Mouse (Mus musculus) fibroblast of lung, adult 2 months (primary cell): Measurements from ENCODE around the gene Babam2.
"Not testable (repeated sequence)": the region's sequence is repeated elsewhere in the genome, so short reads cannot be mapped to it uniquely, and the experiment has no call there.

ENCODE experiments used
- DNase-seq: peaks from one replicate; pipeline ENCODE4 v3.0.0-alpha.2; 2011; ENCODE audit warnings: low read depth

Gene Babam2

GRCm38 (mm10) chr5:31936523-31936922 lies 239.0 kb downstream of the Babam2 start:
- no peak for DNase-seq

GRCm38 (mm10) chr5:31940876-31941275 lies 243.4 kb downstream of the Babam2 start:
- DNase-seq = no peak

DNA sequence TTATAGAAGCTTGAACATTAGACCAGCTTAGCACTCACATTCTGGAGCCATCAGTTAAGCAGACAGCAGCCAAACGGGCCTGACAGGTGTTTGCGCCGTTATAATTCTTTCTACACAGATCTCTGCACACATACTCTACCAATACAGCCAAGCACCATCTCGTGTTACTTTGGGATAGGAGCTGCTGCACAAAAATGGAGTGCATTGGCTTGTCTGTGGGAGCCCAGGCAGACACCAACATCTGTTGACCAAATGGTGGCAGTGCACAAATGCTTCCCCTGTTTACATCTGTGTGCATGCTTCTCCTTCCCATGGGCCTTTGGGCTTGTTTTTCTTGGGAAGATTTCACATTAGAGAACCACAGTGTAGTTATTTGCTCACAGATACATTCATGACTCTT lies 249.7 kb downstream of the Babam2 start:
- DNase-seq = peak; percentile 34

DNA sequence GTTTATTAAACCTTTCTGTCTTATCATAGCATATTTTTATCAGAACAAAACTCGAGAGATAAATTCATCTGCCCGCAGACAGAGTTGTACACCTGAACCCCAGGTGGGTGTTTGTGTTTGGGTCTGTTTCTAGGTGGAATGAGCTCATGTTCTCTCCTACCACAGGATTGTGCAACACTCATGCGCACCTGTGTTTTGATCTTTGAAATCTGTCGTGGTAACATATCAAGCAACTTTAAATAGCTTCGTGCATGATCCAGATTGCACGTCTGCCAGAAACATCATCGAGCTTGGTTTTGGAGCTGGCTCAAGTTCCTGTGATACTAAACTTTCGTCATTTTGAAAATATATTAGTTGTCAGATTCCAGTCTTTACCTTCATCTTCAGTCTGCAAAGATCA lies 251.9 kb downstream of the Babam2 start:
- DNase-seq = no peak

DNA sequence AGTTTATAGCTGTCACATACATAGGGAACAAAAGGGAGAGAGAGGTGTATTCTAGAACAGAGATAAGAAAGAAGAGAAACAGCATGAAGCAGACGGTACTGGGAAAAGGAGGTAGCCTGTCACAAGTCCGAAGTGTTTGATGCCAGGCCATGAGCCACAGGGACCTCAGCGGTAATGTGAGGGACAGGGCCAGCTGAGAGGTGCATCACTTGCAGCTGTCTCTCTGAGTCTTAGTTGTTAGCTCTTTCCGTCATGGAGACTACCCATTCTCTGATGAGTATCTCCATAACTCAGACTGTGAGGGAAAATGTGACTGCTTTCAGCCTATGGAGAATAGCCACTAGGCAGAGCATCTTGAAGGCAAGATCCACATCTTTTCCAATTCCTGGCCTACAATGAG lies 253.0 kb downstream of the Babam2 start:
- DNase-seq = no peak

GRCm38 (mm10) chr5:31955184-31955583 lies 257.7 kb downstream of the Babam2 start:
- no peak for DNase-seq

DNA sequence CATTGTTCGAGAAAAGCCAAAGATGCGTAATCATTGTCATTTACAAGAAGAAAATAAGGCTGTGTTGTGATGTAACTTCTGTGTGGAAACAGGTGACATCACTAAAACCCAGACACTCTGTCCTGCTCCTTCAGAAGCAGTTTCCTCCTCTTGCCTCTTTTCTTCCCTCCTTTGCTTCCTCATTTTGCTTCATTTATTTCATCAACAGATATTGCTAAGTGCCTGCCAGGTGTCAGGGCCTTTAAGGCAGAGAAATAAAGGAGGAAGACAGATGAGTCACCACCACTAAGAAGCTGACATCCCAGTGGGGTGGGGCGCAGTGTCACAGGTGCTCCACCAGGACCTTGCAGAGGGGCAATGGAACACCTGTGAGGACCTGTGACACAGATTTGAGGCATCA lies 258.9 kb downstream of the Babam2 start:
- no peak for DNase-seq

GRCm38 (mm10) chr5:31959886-31960285 lies 262.4 kb downstream of the Babam2 start:
- DNase-seq = no peak

DNA sequence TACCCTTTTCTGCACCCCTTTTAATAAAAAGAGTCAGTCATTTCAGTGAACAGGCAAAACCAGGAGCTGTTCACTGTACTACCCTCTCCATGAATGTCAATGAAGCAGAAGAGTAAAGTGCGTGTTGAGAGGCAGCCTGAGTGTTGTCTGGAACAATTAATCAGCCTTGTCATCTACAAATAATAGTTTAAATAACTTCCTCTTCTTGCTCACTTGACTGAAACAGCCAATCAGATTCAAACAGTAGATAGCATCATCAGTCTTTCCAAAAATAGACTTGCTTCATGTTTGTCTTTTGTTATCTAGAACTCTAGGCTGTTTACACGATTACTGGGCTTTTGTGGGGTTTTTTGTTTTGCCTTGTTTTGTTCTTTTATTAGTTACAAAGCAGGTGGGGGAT lies 263.9 kb downstream of the Babam2 start:
- DNase-seq = no peak

DNA sequence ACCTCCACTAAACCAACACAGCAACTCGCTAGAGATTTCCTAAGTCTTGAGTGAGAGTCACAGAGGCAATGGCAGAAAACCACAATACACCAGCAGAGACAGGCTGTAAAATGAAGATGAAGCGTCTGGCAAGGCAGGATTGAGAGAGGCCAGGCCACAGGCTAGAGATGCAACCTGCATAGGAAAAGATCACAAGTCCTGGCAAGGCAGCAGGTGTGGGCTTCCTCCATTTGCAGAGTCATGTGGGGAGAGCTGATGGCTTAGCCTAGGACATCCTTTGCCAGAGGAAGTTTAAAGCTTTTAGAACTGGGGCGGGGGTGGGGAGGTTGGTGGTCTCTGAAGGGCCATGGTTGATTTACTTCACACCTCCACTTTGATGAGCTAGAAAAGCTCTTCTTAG lies 264.9 kb downstream of the Babam2 start:
- DNase-seq = no peak

GRCm38 (mm10) chr5:31963352-31963751 lies 265.9 kb downstream of the Babam2 start:
- DNase-seq = no peak

DNA sequence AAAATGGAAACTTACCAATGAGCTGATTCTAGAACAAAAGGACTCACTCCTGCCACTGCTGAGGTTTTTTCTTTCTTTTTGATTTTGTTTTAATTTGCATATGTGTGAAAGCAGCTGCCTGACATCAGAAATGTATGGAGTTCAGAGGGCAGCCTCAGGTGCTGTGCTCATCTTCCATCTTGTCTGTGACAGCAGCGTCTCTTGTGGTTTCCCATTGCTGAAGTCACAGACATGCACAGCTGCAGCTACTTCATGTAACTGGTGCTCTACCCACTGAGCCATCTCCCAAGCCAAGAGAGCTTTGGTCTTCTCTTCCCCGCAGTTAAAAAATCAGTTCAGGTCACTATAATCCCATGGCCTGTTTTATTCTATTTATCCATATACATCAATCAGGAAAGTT lies 266.4 kb downstream of the Babam2 start:
- DNase-seq = no peak

- no peak for DNase-seq
Measured at GRCm38 (mm10) chr5:31966741-31967140, 269.3 kb downstream of the Babam2 start.

DNA sequence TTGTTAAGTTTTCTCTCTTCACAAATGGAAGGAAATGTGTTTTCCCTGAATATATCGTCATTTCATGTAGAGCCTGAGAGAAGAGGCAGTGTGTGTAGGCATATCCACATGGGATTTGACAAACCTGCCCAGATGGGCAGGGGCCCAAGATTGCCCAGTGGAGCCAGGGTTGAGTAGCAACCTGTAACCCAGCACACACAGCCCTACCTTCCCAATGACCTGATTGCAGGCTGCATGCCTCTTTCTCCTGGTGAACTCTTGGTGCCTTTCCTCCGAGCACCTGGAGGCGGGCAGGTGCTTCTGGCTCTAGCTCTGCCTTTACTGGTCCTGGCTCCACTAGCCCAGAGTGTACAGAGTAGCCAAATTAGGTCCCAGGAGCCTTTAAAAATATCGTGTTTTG lies 270.0 kb downstream of the Babam2 start:
- DNase-seq = no peak

- DNase-seq = no peak
Measured at GRCm38 (mm10) chr5:31968046-31968506, 270.6 kb downstream of the Babam2 start.

DNA sequence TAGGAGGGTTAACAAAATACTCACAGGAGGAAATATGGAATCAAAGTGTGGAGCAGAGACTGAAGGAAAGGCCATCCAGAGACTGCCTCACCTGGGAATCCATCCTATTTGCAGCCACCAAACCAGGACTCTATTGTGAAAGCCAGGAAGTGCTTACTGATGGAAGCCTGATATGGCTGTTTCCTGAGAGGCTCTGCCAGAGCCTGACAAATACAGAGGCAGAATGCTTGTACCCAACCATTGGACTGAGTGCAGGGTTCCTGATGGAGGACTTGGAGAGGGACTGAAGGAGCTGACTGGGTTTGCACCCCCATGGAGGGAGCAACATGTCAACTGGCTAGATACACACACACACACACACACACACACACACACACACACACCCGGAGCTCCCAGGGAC lies 274.9 kb downstream of the Babam2 start:
- not testable (repeated sequence) for DNase-seq

DNA sequence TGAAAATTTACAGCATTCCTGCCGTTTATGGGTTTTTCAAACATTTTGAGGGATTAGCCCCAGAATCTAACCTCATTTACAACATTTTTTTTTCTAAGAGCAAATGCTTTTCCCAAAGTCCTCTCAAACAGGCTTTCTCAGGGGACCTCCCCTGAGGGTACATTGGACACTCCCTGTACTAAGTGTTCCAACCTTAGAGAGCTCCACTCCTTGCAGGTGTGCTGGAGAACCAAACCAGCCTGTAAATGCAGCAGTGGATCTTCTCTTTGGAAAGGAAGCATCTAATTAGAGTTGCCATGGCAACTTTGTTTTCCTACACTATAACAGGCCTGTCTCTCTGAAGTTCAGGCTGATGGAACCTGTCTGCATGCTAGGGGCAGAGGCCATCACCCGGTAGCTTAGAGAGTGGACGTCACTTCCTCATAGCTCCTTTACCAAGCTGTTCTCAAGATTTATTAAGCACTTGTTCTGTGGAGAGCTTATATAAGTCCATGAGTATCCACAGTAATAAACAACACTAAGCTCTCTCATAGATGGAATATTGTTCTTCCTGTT lies 277.2 kb downstream of the Babam2 start:
- DNase-seq = no peak

GRCm38 (mm10) chr5:31982061-31982460 lies 284.6 kb downstream of the Babam2 start:
- no peak for DNase-seq

DNA sequence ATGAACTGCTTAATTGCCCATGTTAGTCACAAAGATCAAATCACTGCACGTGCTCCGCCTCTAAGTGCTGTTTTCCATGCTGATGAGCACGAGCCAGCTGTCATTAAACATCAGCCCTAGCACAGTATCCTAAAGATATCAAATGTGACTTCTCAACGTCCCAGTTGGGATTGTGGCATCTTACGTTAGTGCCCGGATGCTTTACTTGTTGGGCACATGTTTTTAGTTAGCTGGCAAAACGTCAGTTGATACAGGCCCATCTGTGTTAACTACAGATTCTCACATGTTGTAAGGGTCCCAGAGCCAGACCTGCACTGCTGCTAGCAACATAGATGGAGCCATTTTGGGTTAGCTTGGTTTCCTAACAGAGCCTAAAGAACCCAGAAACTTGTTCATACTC lies 285.7 kb downstream of the Babam2 start:
- no peak for DNase-seq

DNA sequence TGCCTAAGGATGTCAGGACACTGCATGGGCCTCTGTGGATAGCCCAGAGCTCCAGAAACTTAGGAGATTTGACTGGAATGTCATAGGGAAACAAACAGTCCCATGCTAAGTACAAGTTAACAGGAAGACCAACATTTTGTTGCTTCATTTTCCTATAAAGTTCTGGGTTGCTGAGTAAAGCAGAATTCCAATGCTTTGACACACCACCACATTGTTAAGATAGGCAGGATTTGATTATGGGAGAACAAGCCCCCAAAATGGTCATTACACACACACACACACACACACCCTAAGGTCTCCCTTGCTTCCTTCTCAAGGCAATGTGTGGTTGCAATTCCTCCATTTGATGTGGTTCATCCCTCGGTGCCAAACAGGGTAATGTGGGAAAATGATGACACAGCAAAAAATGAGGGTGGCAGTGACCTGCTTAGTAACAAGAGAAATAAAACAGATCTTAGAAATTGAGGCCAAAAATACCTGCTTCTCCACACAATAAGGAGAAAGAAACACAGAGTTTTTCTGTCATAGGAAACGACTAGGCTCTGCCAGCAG lies 286.4 kb downstream of the Babam2 start:
- DNase-seq = peak; percentile 71

GRCm38 (mm10) chr5:31984369-31984961 lies 287.0 kb downstream of the Babam2 start:
- no peak for DNase-seq

- no peak for DNase-seq
Measured at GRCm38 (mm10) chr5:31985021-31985420, 287.5 kb downstream of the Babam2 start.

- DNase-seq = no peak
Measured at GRCm38 (mm10) chr5:31987541-31988307, 290.2 kb downstream of the Babam2 start.
